Mouse (Mus musculus) intestine, embryonic 16.5 days (tissue): ENCODE measurements around the gene Capzb. TPM values are rescaled to one million over a fixed set of nuclear protein-coding genes. Genes with fewer than 3 reads are reported as not detected.

Experiments used
- ATAC-seq: fragments of 200-750 bp; cut with Nextera tagmentation; 2 replicates; pipeline ENCODE4 v1.8.0; 2017; ENCODE audit warnings: moderate TSS enrichment, moderate library complexity
- H3K27ac ChIP-seq: fragments of 300-500 bp; sonication (generic); 2 replicates; pipeline ENCODE4 v1.5.1; 2014; ENCODE audit warnings: mild to moderate bottlenecking, low read length
- H3K27me3 ChIP-seq: fragments of 300-500 bp; sonication (generic); replicated peaks from 2 replicates; pipeline ENCODE4 v1.6.1; 2014; ENCODE audit warnings: low read length, control low read depth, mixed read lengths; ENCODE audit not compliant: control insufficient read depth, insufficient read depth
- H3K36me3 ChIP-seq: fragments of 300-500 bp; sonication (generic); 2 replicates; pipeline ENCODE4 v1.6.1; 2014; ENCODE audit warnings: low read length, control low read depth; ENCODE audit not compliant: control insufficient read depth, insufficient read depth
- H3K4me1 ChIP-seq: fragments of 300-500 bp; sonication (generic); 2 replicates; pipeline ENCODE4 v1.6.1; 2014; ENCODE audit warnings: low read length, control low read depth, mixed read lengths; ENCODE audit not compliant: control insufficient read depth, insufficient read depth
- H3K4me2 ChIP-seq: fragments of 300-500 bp; sonication (generic); 2 replicates; pipeline ENCODE4 v1.6.1; 2014; ENCODE audit warnings: low read depth, low read length, control low read depth
- H3K4me3 ChIP-seq: fragments of 300-500 bp; sonication (generic); 2 replicates; pipeline ENCODE4 v1.5.1; 2014; ENCODE audit warnings: mild to moderate bottlenecking, low read length
- H3K9ac ChIP-seq: fragments of 300-500 bp; sonication (generic); 2 replicates; pipeline ENCODE4 v1.6.1; 2014; ENCODE audit warnings: low read depth, low read length
- H3K9me3 ChIP-seq: fragments of 300-500 bp; sonication (generic); 2 replicates; pipeline ENCODE4 v1.6.1; 2016; ENCODE audit warnings: low read length, control low read depth; ENCODE audit not compliant: control insufficient read depth
- WGBS: fragments of 180-500 bp; shearing (Covaris S2); extraction: QIAGEN DNeasy Blood & Tissue Kit; methylation state at CpG from one replicate; pipeline ENCODE4 v1.1.7; 2014; 5-methylcytosine and 5-hydroxymethylcytosine counted together
- polyA plus RNA-seq: library from polyadenylated mRNA; unstranded; fragments of >200 nt; fragmentation: Nextera tagmentation; extraction: Ambion mirVana; gene quantifications from 2 replicates; pipeline ENCODE4 v1.2.1, GENCODE M21; 2015

Capzb gene
- polyA plus RNA-seq, 1 experiment from 2014 or later: 454 TPM

- WGBS: 80% methylated on average over 7 of the region's 7 CpGs
- no peak overlapping the region for H3K4me3 ChIP-seq
- no peaks in the 10 kb centered on the region for H3K27me3 ChIP-seq
- H3K9ac ChIP-seq: no peak overlapping the region; the same call in 1 of the 2 replicates
- H3K36me3 ChIP-seq: 0 out of 2 replicates have a peak, but pooled peaks cover 7% of the 10 kb centered on the region
- H3K27ac ChIP-seq: no peak overlapping the region
- peaks cover 57% of the 10 kb centered on the region for H3K4me1 ChIP-seq
- H3K4me2 ChIP-seq: no peak overlapping the region
- H3K9me3 ChIP-seq: no peaks in the 10 kb centered on the region
- no peak for ATAC-seq
Observed at GRCm38 (mm10) chr4:139227923-139228322, 35.2 kb downstream of the Capzb start.

- Histone ChIP-seq H3K4me3 (no peak overlapping the region), H3K4me2 (no peak overlapping the region), H3K27me3 (no peaks in the 10 kb centered on the region), H3K27ac (no peak overlapping the region), H3K9me3 (no peaks in the 10 kb centered on the region), H3K4me1 (peaks cover 66% of the 10 kb centered on the region), H3K36me3 (0 out of 2 replicates have a peak, but pooled peaks cover 7% of the 10 kb centered on the region), H3K9ac (no peak overlapping the region)
- WGBS: 75% methylated on average over 5 of the region's 5 CpGs
- no peak for ATAC-seq
Observed at GRCm38 (mm10) chr4:139229271-139229670, 36.6 kb downstream of the Capzb start.

- Histone ChIP-seq H3K4me1 (peaks cover 66% of the 10 kb centered on the region), H3K4me3 (no peak overlapping the region), H3K36me3 (0 out of 2 replicates have a peak, but pooled peaks cover 7% of the 10 kb centered on the region), H3K9me3 (no peaks in the 10 kb centered on the region), H3K27me3 (no peaks in the 10 kb centered on the region), H3K4me2 (no peak overlapping the region), H3K9ac (peak overlapping the region; percentile 38; the same call in 1 of the 2 replicates), H3K27ac (peak overlapping the region; percentile 29; the same call in 1 of the 2 replicates)
- 55% methylated on average over 11 of the region's 11 CpGs for WGBS
- ATAC-seq: peak; percentile 47
Observed at GRCm38 (mm10) chr4:139230376-139231120, 37.8 kb downstream of the Capzb start.

- H3K36me3 ChIP-seq: 0 out of 2 replicates have a peak, but pooled peaks cover 5% of the 10 kb centered on the region
- peak overlapping the region; percentile 29; the same call in 1 of the 2 replicates for H3K27ac ChIP-seq
- H3K9ac ChIP-seq: no peak overlapping the region
- no peaks in the 10 kb centered on the region for H3K27me3 ChIP-seq
- no peak overlapping the region for H3K4me3 ChIP-seq
- no peaks in the 10 kb centered on the region for H3K9me3 ChIP-seq
- ATAC-seq: no peak
- H3K4me1 ChIP-seq: peaks cover 61% of the 10 kb centered on the region
- no peak overlapping the region for H3K4me2 ChIP-seq
- 73% methylated on average over 8 of the region's 8 CpGs for WGBS
Observed at GRCm38 (mm10) chr4:139231163-139231562, 38.5 kb downstream of the Capzb start.

GRCm38 (mm10) chr4:139232479-139233145 is 39.9 kb downstream of the Capzb start:
- peak; percentile 36 for ATAC-seq

GRCm38 (mm10) chr4:139233146-139233495 is 40.4 kb downstream of the Capzb start:
- Histone ChIP-seq H3K27ac (no peak overlapping the region), H3K36me3 (no peaks in the 10 kb centered on the region), H3K9ac (0 out of 2 replicates have a peak overlapping the region, but pooled peaks have one; percentile 7), H3K9me3 (no peaks in the 10 kb centered on the region), H3K27me3 (no peaks in the 10 kb centered on the region), H3K4me1 (peaks cover 51% of the 10 kb centered on the region), H3K4me3 (no peak overlapping the region), H3K4me2 (no peak overlapping the region)
- ATAC-seq: no peak
- 82% methylated on average over 7 of the region's 7 CpGs for WGBS

More at GRCm38 (mm10) chr4:139232479-139233145, 39.9 kb downstream of the Capzb start:
- Histone ChIP-seq H3K9ac (no peak overlapping the region), H3K4me3 (no peak overlapping the region), H3K27ac (peak overlapping the region; percentile 50), H3K27me3 (no peaks in the 10 kb centered on the region), H3K4me2 (no peak overlapping the region), H3K36me3 (no peaks in the 10 kb centered on the region), H3K4me1 (peaks cover 53% of the 10 kb centered on the region), H3K9me3 (no peaks in the 10 kb centered on the region)
- WGBS: 47% methylated on average over 6 of the region's 6 CpGs

GRCm38 (mm10) chr4:139233755-139234254 is 41.1 kb downstream of the Capzb start:
- Histone ChIP-seq H3K9ac (0 out of 2 replicates have a peak overlapping the region, but pooled peaks have one; percentile 7), H3K4me2 (no peak overlapping the region), H3K27me3 (no peaks in the 10 kb centered on the region), H3K4me3 (no peak overlapping the region), H3K4me1 (peaks cover 50% of the 10 kb centered on the region), H3K9me3 (no peaks in the 10 kb centered on the region), H3K36me3 (no peaks in the 10 kb centered on the region), H3K27ac (0 out of 2 replicates have a peak overlapping the region, but pooled peaks have one; percentile 3)
- ATAC-seq: peak; percentile 10; the same call in 1 of the 2 replicates
- whole genome bisulfite sequencing: 48% methylated on average over 4 of the region's 4 CpGs

- Histone ChIP-seq H3K9ac (no peak overlapping the region), H3K4me2 (no peak overlapping the region), H3K27me3 (no peaks in the 10 kb centered on the region), H3K4me1 (peaks cover 46% of the 10 kb centered on the region), H3K4me3 (no peak overlapping the region), H3K9me3 (no peaks in the 10 kb centered on the region), H3K27ac (0 out of 2 replicates have a peak overlapping the region, but pooled peaks have one; percentile 3), H3K36me3 (no peaks in the 10 kb centered on the region)
- WGBS: 84% methylated on average over 4 of the region's 4 CpGs
- ATAC-seq: no peak
Observed at GRCm38 (mm10) chr4:139234261-139234660, 41.6 kb downstream of the Capzb start.

- Histone ChIP-seq H3K9me3 (no peaks in the 10 kb centered on the region), H3K36me3 (peaks cover 5% of the 10 kb centered on the region; the same call in 1 of the 2 replicates), H3K9ac (no peak overlapping the region), H3K4me3 (no peak overlapping the region), H3K4me2 (no peak overlapping the region), H3K4me1 (peaks cover 40% of the 10 kb centered on the region), H3K27me3 (no peaks in the 10 kb centered on the region), H3K27ac (no peak overlapping the region)
- ATAC-seq: no peak
- WGBS: 92% methylated on average over 7 of the region's 7 CpGs
Observed at GRCm38 (mm10) chr4:139235556-139235955, 42.9 kb downstream of the Capzb start.
